In genomic region chr6:94499897-94500623, GRCm38 (mm10) we compare ENCODE assay signal across 7 mouse cellular contexts. TPM values are rescaled to one million over a fixed set of nuclear protein-coding genes. Genes with fewer than 3 reads are reported as not detected.
DNase-seq lines count a peak whose midpoint lies in the region; ATAC-seq lines count a peak whose summit lies in the region.

Gene Slc25a26, plus strand, starts transcription at chr6:94500331.

- peaks cover 5% of the 10 kb centered on the region; the same call in 1 of the 2 replicates for H3K4me1 ChIP-seq in intestine, embryonic 15.5 days (replicated peaks)
- peaks cover 17% of the 10 kb centered on the region for H3K4me1 ChIP-seq in midbrain, embryonic 10.5 days

- H3K27ac ChIP-seq in intestine, embryonic 15.5 days, result 0 out of 2 replicates have a peak within 1 kb of the TSS, but pooled peaks have one; percentile 63
- H3K27ac ChIP-seq in midbrain, embryonic 10.5 days (replicated peaks), result peak within 1 kb of the TSS; percentile 89

- peak; percentile 99 for ATAC-seq in intestine, embryonic 15.5 days

- H3K27me3 ChIP-seq in intestine, embryonic 15.5 days (replicated peaks), result no peaks in the 10 kb centered on the region
- H3K27me3 ChIP-seq in midbrain, embryonic 10.5 days (ENCODE audit: low read depth, poor library complexity, severe bottlenecking), result no peaks in the 10 kb centered on the region

- no peaks in the 10 kb centered on the region for H3K9me3 ChIP-seq in intestine, embryonic 15.5 days
- H3K9me3 ChIP-seq in midbrain, embryonic 10.5 days (replicated peaks), result no peaks in the 10 kb centered on the region

- peak within 1 kb of the TSS; percentile 82 for H3K4me2 ChIP-seq in intestine, embryonic 15.5 days (replicated peaks)

- no peaks in the 10 kb centered on the region for H3K36me3 ChIP-seq in intestine, embryonic 15.5 days
- no peaks in the 10 kb centered on the region for H3K36me3 ChIP-seq in midbrain, embryonic 10.5 days

- H3K9ac ChIP-seq in intestine, embryonic 15.5 days, result peak within 1 kb of the TSS; percentile 67

- under 1% methylated on average over 37 of the region's 37 CpGs for WGBS in intestine, embryonic 15.5 days
- WGBS in midbrain, embryonic 10.5 days, result under 1% methylated on average over 37 of the region's 37 CpGs

- DNase-seq in adrenal gland, adult 18-20 months (ENCODE audit: low spot score in 2 of 2), result peak; percentile 88 to 89
- DNase-seq in embryo, embryonic 11 days, result peak; percentile 95
- peak; percentile 72 to 87 for DNase-seq in gastrocnemius, postnatal 36 days
- DNase-seq in left cerebral cortex, postnatal 25 days (ENCODE audit: low spot score in 2 of 2), result peak; percentile 93 to 94
- DNase-seq in midbrain, embryonic 10.5 days (ENCODE audit: low spot score), result peak; percentile 93
- DNase-seq in right cerebral cortex, postnatal 4 days, result peak; percentile 86

- H3K4me3 ChIP-seq in intestine, embryonic 15.5 days (replicated peaks), result peak within 1 kb of the TSS; percentile 89
- H3K4me3 ChIP-seq in midbrain, embryonic 10.5 days, result peak within 1 kb of the TSS; percentile 92

- intact Hi-C loops in gastrocnemius, postnatal 36 days (cut with DNase I), result no loop called here
- intact Hi-C loops in left cerebral cortex, postnatal 25 days (cut with DNase I), result no loop called here

RNA-seq across cellular contexts. Expression of gene Slc25a26, which starts in this region (rescaled TPM):
- 10 to 100 TPM; 13.2 to 13.8 TPM for total RNA-seq in adrenal gland, adult 18-20 months (2021)
- 10 to 100 TPM; 14.4 to 15.6 TPM for total RNA-seq in gastrocnemius, postnatal 36 days (2021)
- 9.0 and 10.0 TPM in 2 replicates for polyA plus RNA-seq in intestine, embryonic 15.5 days (2015; fragmentation: Nextera tagmentation; extraction: Ambion mirVana)
- total RNA-seq in left cerebral cortex, postnatal 25 days (2021), result 10 to 100 TPM; 14.4 to 17.2 TPM
- 9.8 and 10.0 TPM in 2 replicates for polyA plus RNA-seq in midbrain, embryonic 10.5 days (2016; fragmentation: Nextera tagmentation; extraction: Ambion mirVana)

Comparison
In these comparisons a context has a peak if more than half of its experiments do, and no peak if none do; other contexts are left out.
1. Peak in every context shown above with its lines: DNase-seq, ATAC-seq, H3K4me3 ChIP-seq and H3K27ac ChIP-seq.